Mouse (Mus musculus): Measurements from ENCODE around the gene Unc13c. TPM values are rescaled to one million over a fixed set of nuclear protein-coding genes. Genes with fewer than 3 reads are reported as not detected.

Gene Unc13c
- polyA plus RNA-seq, 1 experiment from 2014 or later, result 1.1 TPM

GRCm38 (mm10) chr9:73898516-73898915, 70.2 kb downstream of the Unc13c start:
- Histone ChIP-seq H3K27me3 (replicated peaks; ENCODE audit: control insufficient read depth, insufficient read depth, low read length) (no peaks in the 10 kb centered on the region), H3K4me3 (ENCODE audit: low read depth, low read length) (no peak overlapping the region), H3K9me3 (replicated peaks; ENCODE audit: control insufficient read depth, low read length) (no peaks in the 10 kb centered on the region), H3K36me3 (ENCODE audit: control insufficient read depth, insufficient read depth, low read length) (no peaks in the 10 kb centered on the region), H3K27ac (ENCODE audit: low read depth, low read length) (no peak overlapping the region), H3K4me1 (ENCODE audit: control insufficient read depth, insufficient read depth, low read length) (no peaks in the 10 kb centered on the region), H3K4me2 (ENCODE audit: low read length) (no peak overlapping the region), H3K9ac (ENCODE audit: low read length) (no peak overlapping the region)
- DNase-seq (ENCODE audit: low spot score) (no peak), ATAC-seq (no peak)
- WGBS, result 90% methylated on average over 3 of the region's 3 CpGs

GRCm38 (mm10) chr9:73896210-73896609, 72.6 kb downstream of the Unc13c start:
- Histone ChIP-seq H3K4me1 (ENCODE audit: control insufficient read depth, insufficient read depth, low read length) (no peaks in the 10 kb centered on the region), H3K27ac (ENCODE audit: low read depth, low read length) (no peak overlapping the region), H3K27me3 (replicated peaks; ENCODE audit: control insufficient read depth, insufficient read depth, low read length) (no peaks in the 10 kb centered on the region), H3K9me3 (replicated peaks; ENCODE audit: control insufficient read depth, low read length) (no peaks in the 10 kb centered on the region), H3K9ac (ENCODE audit: low read length) (no peak overlapping the region), H3K4me3 (ENCODE audit: low read depth, low read length) (no peak overlapping the region), H3K4me2 (ENCODE audit: low read length) (no peak overlapping the region), H3K36me3 (ENCODE audit: control insufficient read depth, insufficient read depth, low read length) (no peaks in the 10 kb centered on the region)
- 87% methylated on average over 3 of the region's 3 CpGs for WGBS
- ATAC-seq (no peak), DNase-seq (ENCODE audit: low spot score) (no peak)

GRCm38 (mm10) chr9:73883587-73883986, 85.2 kb downstream of the Unc13c start:
- 75% methylated on average over 1 of the region's 1 CpGs for WGBS

GRCm38 (mm10) chr9:73883143-73883542, 85.6 kb downstream of the Unc13c start:
- peak; percentile 36 for DNase-seq (ENCODE audit: low spot score)
- H3K4me3 ChIP-seq (ENCODE audit: low read depth, low read length), result no peak overlapping the region
- no peaks in the 10 kb centered on the region for H3K27me3 ChIP-seq (replicated peaks; ENCODE audit: control insufficient read depth, insufficient read depth, low read length)
- ATAC-seq, result no peak
- H3K36me3 ChIP-seq (ENCODE audit: control insufficient read depth, insufficient read depth, low read length), result no peaks in the 10 kb centered on the region
- H3K9ac ChIP-seq (ENCODE audit: low read length), result no peak overlapping the region
- WGBS, result 86% methylated on average over 1 of the region's 1 CpGs
- no peaks in the 10 kb centered on the region for H3K4me1 ChIP-seq (ENCODE audit: control insufficient read depth, insufficient read depth, low read length)
- no peaks in the 10 kb centered on the region; the same call in 1 of the 2 replicates for H3K9me3 ChIP-seq (replicated peaks; ENCODE audit: control insufficient read depth, low read length)
- no peak overlapping the region for H3K27ac ChIP-seq (ENCODE audit: low read depth, low read length)
- H3K4me2 ChIP-seq (ENCODE audit: low read length), result no peak overlapping the region

More at GRCm38 (mm10) chr9:73883587-73883986, 85.2 kb downstream of the Unc13c start:
- H3K36me3 ChIP-seq (ENCODE audit: control insufficient read depth, insufficient read depth, low read length), result no peaks in the 10 kb centered on the region
- H3K4me3 ChIP-seq (ENCODE audit: low read depth, low read length), result no peak overlapping the region
- DNase-seq (ENCODE audit: low spot score) (no peak), ATAC-seq (no peak)
- no peaks in the 10 kb centered on the region for H3K27me3 ChIP-seq (replicated peaks; ENCODE audit: control insufficient read depth, insufficient read depth, low read length)
- H3K4me1 ChIP-seq (ENCODE audit: control insufficient read depth, insufficient read depth, low read length), result no peaks in the 10 kb centered on the region
- no peaks in the 10 kb centered on the region; the same call in 1 of the 2 replicates for H3K9me3 ChIP-seq (replicated peaks; ENCODE audit: control insufficient read depth, low read length)
- no peak overlapping the region for H3K9ac ChIP-seq (ENCODE audit: low read length)
- H3K4me2 ChIP-seq (ENCODE audit: low read length), result no peak overlapping the region
- H3K27ac ChIP-seq (ENCODE audit: low read depth, low read length), result no peak overlapping the region

GRCm38 (mm10) chr9:73882393-73882919, 86.3 kb downstream of the Unc13c start:
- ATAC-seq (no peak), DNase-seq (ENCODE audit: low spot score) (no peak)
- H3K4me3 ChIP-seq (ENCODE audit: low read depth, low read length), result no peak overlapping the region
- no peak overlapping the region for H3K27ac ChIP-seq (ENCODE audit: low read depth, low read length)
- H3K4me2 ChIP-seq (ENCODE audit: low read length), result no peak overlapping the region
- H3K4me1 ChIP-seq (ENCODE audit: control insufficient read depth, insufficient read depth, low read length), result no peaks in the 10 kb centered on the region
- H3K9ac ChIP-seq (ENCODE audit: low read length), result no peak overlapping the region
- no peaks in the 10 kb centered on the region for H3K36me3 ChIP-seq (ENCODE audit: control insufficient read depth, insufficient read depth, low read length)
- no peaks in the 10 kb centered on the region for H3K27me3 ChIP-seq (replicated peaks; ENCODE audit: control insufficient read depth, insufficient read depth, low read length)
- 87% methylated on average over 5 of the region's 5 CpGs for WGBS
- no peaks in the 10 kb centered on the region; the same call in 1 of the 2 replicates for H3K9me3 ChIP-seq (replicated peaks; ENCODE audit: control insufficient read depth, low read length)

GRCm38 (mm10) chr9:73867410-73868067, 101.2 kb downstream of the Unc13c start:
- Histone ChIP-seq H3K9me3 (replicated peaks; ENCODE audit: control insufficient read depth, low read length) (no peaks in the 10 kb centered on the region), H3K36me3 (ENCODE audit: control insufficient read depth, insufficient read depth, low read length) (no peaks in the 10 kb centered on the region), H3K27ac (ENCODE audit: low read depth, low read length) (no peak overlapping the region), H3K4me1 (ENCODE audit: control insufficient read depth, insufficient read depth, low read length) (no peaks in the 10 kb centered on the region), H3K4me2 (ENCODE audit: low read length) (no peak overlapping the region), H3K27me3 (replicated peaks; ENCODE audit: control insufficient read depth, insufficient read depth, low read length) (no peaks in the 10 kb centered on the region), H3K9ac (ENCODE audit: low read length) (no peak overlapping the region), H3K4me3 (ENCODE audit: low read depth, low read length) (no peak overlapping the region)
- ATAC-seq (no peak), DNase-seq (ENCODE audit: low spot score) (no peak)
- WGBS, result 66% methylated on average over 2 of the region's 2 CpGs

GRCm38 (mm10) chr9:73866666-73867065, 102.1 kb downstream of the Unc13c start:
- 86% methylated on average over 2 of the region's 2 CpGs for WGBS
- H3K9me3 ChIP-seq (replicated peaks; ENCODE audit: control insufficient read depth, low read length), result no peaks in the 10 kb centered on the region
- H3K27ac ChIP-seq (ENCODE audit: low read depth, low read length), result no peak overlapping the region
- H3K4me2 ChIP-seq (ENCODE audit: low read length), result no peak overlapping the region
- no peak overlapping the region for H3K4me3 ChIP-seq (ENCODE audit: low read depth, low read length)
- ATAC-seq (no peak), DNase-seq (ENCODE audit: low spot score) (no peak)
- H3K9ac ChIP-seq (ENCODE audit: low read length), result no peak overlapping the region
- H3K27me3 ChIP-seq (replicated peaks; ENCODE audit: control insufficient read depth, insufficient read depth, low read length), result no peaks in the 10 kb centered on the region
- H3K4me1 ChIP-seq (ENCODE audit: control insufficient read depth, insufficient read depth, low read length), result no peaks in the 10 kb centered on the region
- H3K36me3 ChIP-seq (ENCODE audit: control insufficient read depth, insufficient read depth, low read length), result no peaks in the 10 kb centered on the region

GRCm38 (mm10) chr9:73859469-73859868, 109.3 kb downstream of the Unc13c start:
- no peak overlapping the region for H3K4me2 ChIP-seq (ENCODE audit: low read length)
- no peak overlapping the region for H3K9ac ChIP-seq (ENCODE audit: low read length)
- H3K36me3 ChIP-seq (ENCODE audit: control insufficient read depth, insufficient read depth, low read length), result no peaks in the 10 kb centered on the region
- 89% methylated on average over 3 of the region's 3 CpGs for WGBS
- H3K4me1 ChIP-seq (ENCODE audit: control insufficient read depth, insufficient read depth, low read length), result no peaks in the 10 kb centered on the region
- no peak overlapping the region for H3K27ac ChIP-seq (ENCODE audit: low read depth, low read length)
- H3K27me3 ChIP-seq (replicated peaks; ENCODE audit: control insufficient read depth, insufficient read depth, low read length), result no peaks in the 10 kb centered on the region
- ATAC-seq (no peak), DNase-seq (ENCODE audit: low spot score) (no peak)
- no peak overlapping the region for H3K4me3 ChIP-seq (ENCODE audit: low read depth, low read length)
- H3K9me3 ChIP-seq (replicated peaks; ENCODE audit: control insufficient read depth, low read length), result no peaks in the 10 kb centered on the region

GRCm38 (mm10) chr9:73854281-73854680, 114.5 kb downstream of the Unc13c start:
- WGBS, result 77% methylated on average over 3 of the region's 3 CpGs
- Histone ChIP-seq H3K27ac (ENCODE audit: low read depth, low read length) (no peak overlapping the region), H3K4me3 (ENCODE audit: low read depth, low read length) (no peak overlapping the region), H3K27me3 (replicated peaks; ENCODE audit: control insufficient read depth, insufficient read depth, low read length) (no peaks in the 10 kb centered on the region), H3K4me2 (ENCODE audit: low read length) (no peak overlapping the region), H3K36me3 (ENCODE audit: control insufficient read depth, insufficient read depth, low read length) (no peaks in the 10 kb centered on the region), H3K4me1 (ENCODE audit: control insufficient read depth, insufficient read depth, low read length) (no peaks in the 10 kb centered on the region), H3K9ac (ENCODE audit: low read length) (no peak overlapping the region), H3K9me3 (replicated peaks; ENCODE audit: control insufficient read depth, low read length) (peaks cover 3% of the 10 kb centered on the region; the same call in 1 of the 2 replicates)
- peak; percentile 3 for DNase-seq (ENCODE audit: low spot score)
- ATAC-seq, result no peak
